Mouse (Mus musculus) testis, adult 2 months (tissue): ENCODE results near the gene Tnfrsf13c. TPM values are rescaled to one million over a fixed set of nuclear protein-coding genes. Genes with fewer than 3 reads are reported as not detected.
A peak's percentile ranks its signal among the peaks of the same experiment; 100 is the strongest.

Source experiments
- H3K27ac ChIP-seq: fragments of 200-500 bp; 2 replicates; pipeline ENCODE4 v1.5.1; 2012; ENCODE audit warnings: low read depth, low read length; ENCODE audit not compliant: control insufficient read depth, insufficient read depth
- H3K27me3 ChIP-seq: fragments of 200-500 bp; 2 replicates; pipeline ENCODE4 v1.6.1; 2012; ENCODE audit warnings: mild to moderate bottlenecking, low read length, moderate library complexity; ENCODE audit not compliant: control insufficient read depth, insufficient read depth
- H3K36me3 ChIP-seq: fragments of 200-500 bp; 2 replicates; pipeline ENCODE4 v1.6.1; 2012; ENCODE audit warnings: mild to moderate bottlenecking, low read length; ENCODE audit not compliant: control insufficient read depth, insufficient read depth
- H3K4me1 ChIP-seq: fragments of 200-500 bp; 2 replicates; pipeline ENCODE4 v1.6.1; 2012; ENCODE audit warnings: low read length; ENCODE audit not compliant: control insufficient read depth, insufficient read depth
- H3K4me3 ChIP-seq: fragments of 200-500 bp; 2 replicates; pipeline ENCODE4 v1.5.1; 2012; ENCODE audit warnings: low read depth, mild to moderate bottlenecking, low read length, moderate library complexity, mixed read lengths; ENCODE audit not compliant: control insufficient read depth
- CTCF ChIP-seq: fragments of 200-500 bp; IDR thresholded peaks from 2 replicates; pipeline ENCODE4 v1.5.1; 2012; ENCODE audit warnings: low read depth, mild to moderate bottlenecking, inconsistent platforms, low read length, moderate library complexity; ENCODE audit not compliant: control insufficient read depth, insufficient read depth, insufficient replicate concordance
- POLR2A ChIP-seq: fragments of 200-500 bp; IDR thresholded peaks from 2 replicates; pipeline ENCODE4 v1.6.1; 2012; ENCODE audit warnings: low read depth, mild to moderate bottlenecking, inconsistent platforms, low read length, moderate library complexity; ENCODE audit not compliant: control insufficient read depth
- polyA plus RNA-seq: library from polyadenylated mRNA; depleted of rRNA; stranded (reverse); fragments of >200 nt; gene quantifications from 2 replicates; pipeline ENCODE4 v1.2.3, GENCODE M21; 2012

Tnfrsf13c gene
- polyA plus RNA-seq, 1 experiment = 7.2 TPM

GRCm38 (mm10) chr15:82243311-82243710, 19.1 kb upstream of the Tnfrsf13c start:
- Histone ChIP-seq H3K27me3 (no peaks in the 10 kb centered on the region), H3K4me1 (peaks cover 12% of the 10 kb centered on the region), H3K4me3 (peak overlapping the region; percentile 99; the same call in 1 of the 2 replicates), H3K36me3 (no peaks in the 10 kb centered on the region), H3K27ac (no peak overlapping the region)
- TF ChIP-seq POLR2A (no peak), CTCF (no peak)

- TF ChIP-seq POLR2A (peak; percentile 31; the same call in 1 of the 2 replicates), CTCF (peak; percentile 97)
- Histone ChIP-seq H3K4me3 (no peak overlapping the region), H3K27me3 (no peaks in the 10 kb centered on the region), H3K27ac (no peak overlapping the region), H3K4me1 (no peaks in the 10 kb centered on the region), H3K36me3 (no peaks in the 10 kb centered on the region)
Observed at GRCm38 (mm10) chr15:82236565-82236964, 12.4 kb upstream of the Tnfrsf13c start.

GRCm38 (mm10) chr15:82235661-82236060, 11.5 kb upstream of the Tnfrsf13c start:
- no peak overlapping the region for H3K27ac ChIP-seq
- H3K36me3 ChIP-seq = no peaks in the 10 kb centered on the region
- TF ChIP-seq CTCF (no peak), POLR2A (no peak)
- no peaks in the 10 kb centered on the region for H3K4me1 ChIP-seq
- no peaks in the 10 kb centered on the region for H3K27me3 ChIP-seq
- H3K4me3 ChIP-seq = no peak overlapping the region

- H3K36me3 ChIP-seq = no peaks in the 10 kb centered on the region
- no peaks in the 10 kb centered on the region for H3K27me3 ChIP-seq
- TF ChIP-seq CTCF (no peak), POLR2A (no peak)
- no peaks in the 10 kb centered on the region for H3K4me1 ChIP-seq
- no peak overlapping the region for H3K27ac ChIP-seq
- H3K4me3 ChIP-seq = no peak overlapping the region
Observed at GRCm38 (mm10) chr15:82232651-82233050, 8.5 kb upstream of the Tnfrsf13c start.

GRCm38 (mm10) chr15:82231591-82232378, 7.6 kb upstream of the Tnfrsf13c start:
- Histone ChIP-seq H3K27ac (no peak overlapping the region), H3K36me3 (no peaks in the 10 kb centered on the region), H3K4me3 (no peak overlapping the region), H3K27me3 (no peaks in the 10 kb centered on the region), H3K4me1 (no peaks in the 10 kb centered on the region)
- TF ChIP-seq CTCF (no peak), POLR2A (no peak)

- Histone ChIP-seq H3K4me1 (no peaks in the 10 kb centered on the region), H3K36me3 (no peaks in the 10 kb centered on the region), H3K27me3 (no peaks in the 10 kb centered on the region), H3K27ac (no peak overlapping the region), H3K4me3 (no peak overlapping the region)
- TF ChIP-seq CTCF = no peak
Observed at GRCm38 (mm10) chr15:82231100-82231499, 6.9 kb upstream of the Tnfrsf13c start.

GRCm38 (mm10) chr15:82230098-82230611, 6.0 kb upstream of the Tnfrsf13c start:
- TF ChIP-seq CTCF = no peak
- no peak overlapping the region for H3K27ac ChIP-seq

More at GRCm38 (mm10) chr15:82230098-82230611, 6.0 kb upstream of the Tnfrsf13c start:
- H3K4me3 ChIP-seq = no peak overlapping the region
- no peaks in the 10 kb centered on the region for H3K27me3 ChIP-seq
- no peaks in the 10 kb centered on the region for H3K36me3 ChIP-seq
- no peaks in the 10 kb centered on the region for H3K4me1 ChIP-seq
